Mouse (Mus musculus) forebrain, embryonic 11.5 days (tissue): ENCODE measurements at regions not wholly inside any gene's neighbourhood (a gene's known extent, or its start where the extent isn't known, plus 50 kb on each side); places are given as distances from the start of the nearest gene placed in this dataset.

Experiments
- ATAC-seq: fragments of 200-750 bp; cut with Nextera tagmentation; replicated peaks from 2 replicates; pipeline ENCODE4 v1.8.0; 2017; ENCODE audit warnings: moderate TSS enrichment; ENCODE audit not compliant: low FRiP score
- DNase-seq: peaks from one replicate; pipeline ENCODE4 v3.0.0-alpha.2; 2017; ENCODE audit warnings: low spot score
- H3K27ac ChIP-seq: fragments of 300-500 bp; sonication (generic); 2 replicates; pipeline ENCODE4 v1.5.1; 2014; ENCODE audit warnings: low read depth, low read length
- H3K27me3 ChIP-seq: fragments of 300-500 bp; sonication (generic); 2 replicates; pipeline ENCODE4 v1.6.1; 2014; ENCODE audit warnings: mild to moderate bottlenecking, low read length, mixed read lengths; ENCODE audit not compliant: control insufficient read depth, insufficient read depth
- H3K36me3 ChIP-seq: fragments of 300-500 bp; sonication (generic); 2 replicates; pipeline ENCODE4 v1.6.1; 2014; ENCODE audit warnings: mild to moderate bottlenecking, low read length, moderate library complexity, mixed read lengths; ENCODE audit not compliant: control insufficient read depth, insufficient read depth
- H3K4me1 ChIP-seq: fragments of 300-500 bp; sonication (generic); replicated peaks from 2 replicates; pipeline ENCODE4 v1.6.1; 2014; ENCODE audit warnings: low read length, mixed read lengths; ENCODE audit not compliant: control insufficient read depth, insufficient read depth
- H3K4me2 ChIP-seq: fragments of 300-500 bp; sonication (generic); 2 replicates; pipeline ENCODE4 v1.6.1; 2014; ENCODE audit warnings: low read depth, mild to moderate bottlenecking, low read length, moderate library complexity, mixed read lengths; ENCODE audit not compliant: severe bottlenecking
- H3K4me3 ChIP-seq: fragments of 300-500 bp; sonication (generic); 2 replicates; pipeline ENCODE4 v1.5.1; 2014; ENCODE audit warnings: low read depth, low read length
- H3K9ac ChIP-seq: fragments of 300-500 bp; sonication (generic); 2 replicates; pipeline ENCODE4 v1.6.1; 2014; ENCODE audit warnings: low read length
- H3K9me3 ChIP-seq: fragments of 300-500 bp; sonication (generic); 2 replicates; pipeline ENCODE4 v1.6.1; 2016; ENCODE audit warnings: low read length, mixed read lengths; ENCODE audit not compliant: control insufficient read depth
- WGBS: fragments of 180-500 bp; shearing (Covaris S2); extraction: QIAGEN DNeasy Blood & Tissue Kit; methylation state at CpG from one replicate; pipeline ENCODE4 v1.1.7; 2014; 5-methylcytosine and 5-hydroxymethylcytosine counted together

GRCm38 (mm10) chr1:69470614-69471250 is 216.3 kb downstream of the Ikzf2 start:
- DNase-seq (no peak), ATAC-seq (no peak)
- no peak overlapping the region for H3K4me2 ChIP-seq
- H3K27me3 ChIP-seq, result no peaks in the 10 kb centered on the region
- WGBS, result 84% methylated on average over 4 of the region's 4 CpGs
- H3K9me3 ChIP-seq, result no peaks in the 10 kb centered on the region
- no peak overlapping the region for H3K9ac ChIP-seq
- H3K4me3 ChIP-seq, result no peak overlapping the region
- no peak overlapping the region for H3K27ac ChIP-seq
- no peaks in the 10 kb centered on the region for H3K36me3 ChIP-seq
- no peaks in the 10 kb centered on the region for H3K4me1 ChIP-seq

- ATAC-seq, result no peak
- Histone ChIP-seq H3K4me2 (no peak overlapping the region), H3K36me3 (no peaks in the 10 kb centered on the region), H3K4me3 (no peak overlapping the region), H3K27ac (no peak overlapping the region), H3K9me3 (no peaks in the 10 kb centered on the region), H3K9ac (no peak overlapping the region), H3K27me3 (no peaks in the 10 kb centered on the region), H3K4me1 (no peaks in the 10 kb centered on the region)
- 84% methylated on average over 8 of the region's 8 CpGs for WGBS
- DNase-seq, result no peak
Observed at GRCm38 (mm10) chr1:69469158-69469901, 217.7 kb downstream of the Ikzf2 start.

- no peaks in the 10 kb centered on the region for H3K4me1 ChIP-seq
- ATAC-seq (0 out of 2 replicates have a peak, but pooled peaks have one; percentile 15), DNase-seq (no peak)
- H3K4me3 ChIP-seq, result no peak overlapping the region
- H3K27me3 ChIP-seq, result no peaks in the 10 kb centered on the region
- no peak overlapping the region for H3K4me2 ChIP-seq
- WGBS, result 16% methylated on average over 5 of the region's 5 CpGs
- H3K36me3 ChIP-seq, result no peaks in the 10 kb centered on the region
- no peak overlapping the region for H3K9ac ChIP-seq
- no peaks in the 10 kb centered on the region for H3K9me3 ChIP-seq
- no peak overlapping the region for H3K27ac ChIP-seq
Observed at GRCm38 (mm10) chr1:69466534-69467275, 220.3 kb downstream of the Ikzf2 start.

- WGBS, result 80% methylated on average over 3 of the region's 3 CpGs
- Histone ChIP-seq H3K4me2 (no peak overlapping the region), H3K36me3 (no peaks in the 10 kb centered on the region), H3K9me3 (no peaks in the 10 kb centered on the region), H3K4me3 (no peak overlapping the region), H3K9ac (no peak overlapping the region), H3K4me1 (no peaks in the 10 kb centered on the region), H3K27ac (no peak overlapping the region), H3K27me3 (no peaks in the 10 kb centered on the region)
- DNase-seq (no peak), ATAC-seq (no peak)
Observed at GRCm38 (mm10) chr1:69461191-69461590, 225.9 kb downstream of the Ikzf2 start.

GRCm38 (mm10) chr1:69459899-69460298 is 227.1 kb downstream of the Ikzf2 start:
- Histone ChIP-seq H3K36me3 (no peaks in the 10 kb centered on the region), H3K9ac (no peak overlapping the region), H3K27ac (no peak overlapping the region), H3K4me2 (no peak overlapping the region), H3K4me1 (no peaks in the 10 kb centered on the region), H3K27me3 (no peaks in the 10 kb centered on the region), H3K4me3 (no peak overlapping the region), H3K9me3 (no peaks in the 10 kb centered on the region)
- no peak for DNase-seq
- no peak for ATAC-seq

GRCm38 (mm10) chr1:69457471-69457870 is 229.6 kb downstream of the Ikzf2 start:
- DNase-seq (no peak), ATAC-seq (no peak)
- no peak overlapping the region for H3K4me3 ChIP-seq
- H3K9ac ChIP-seq, result no peak overlapping the region
- H3K9me3 ChIP-seq, result no peaks in the 10 kb centered on the region
- no peak overlapping the region for H3K4me2 ChIP-seq
- H3K27ac ChIP-seq, result no peak overlapping the region
- H3K27me3 ChIP-seq, result no peaks in the 10 kb centered on the region
- no peaks in the 10 kb centered on the region for H3K4me1 ChIP-seq
- no peaks in the 10 kb centered on the region for H3K36me3 ChIP-seq

GRCm38 (mm10) chr1:69453991-69454390 is 233.1 kb downstream of the Ikzf2 start:
- H3K4me1 ChIP-seq, result no peaks in the 10 kb centered on the region
- no peak for DNase-seq
- ATAC-seq, result no peak
- no peak overlapping the region for H3K9ac ChIP-seq
- 89% methylated on average over 3 of the region's 3 CpGs for WGBS
- no peak overlapping the region for H3K27ac ChIP-seq
- H3K27me3 ChIP-seq, result no peaks in the 10 kb centered on the region
- no peak overlapping the region for H3K4me3 ChIP-seq
- H3K36me3 ChIP-seq, result no peaks in the 10 kb centered on the region
- H3K4me2 ChIP-seq, result no peak overlapping the region
- H3K9me3 ChIP-seq, result no peaks in the 10 kb centered on the region

GRCm38 (mm10) chr1:69452910-69453309 is 234.1 kb downstream of the Ikzf2 start:
- no peaks in the 10 kb centered on the region for H3K27me3 ChIP-seq
- no peak overlapping the region for H3K4me2 ChIP-seq
- no peaks in the 10 kb centered on the region for H3K9me3 ChIP-seq
- H3K36me3 ChIP-seq, result no peaks in the 10 kb centered on the region
- H3K4me3 ChIP-seq, result no peak overlapping the region
- H3K27ac ChIP-seq, result no peak overlapping the region
- no peak for ATAC-seq
- H3K9ac ChIP-seq, result no peak overlapping the region
- no peak for DNase-seq
- no peaks in the 10 kb centered on the region for H3K4me1 ChIP-seq
